Mouse (Mus musculus) CH12.LX (cell line): ENCODE measurements around the gene Lrrc4b. TPM values are rescaled to one million over a fixed set of nuclear protein-coding genes. Genes with fewer than 3 reads are reported as not detected.
A peak's percentile ranks its signal among the peaks of the same experiment; 100 is the strongest.

ENCODE experiments used
- DNase-seq: peaks from one replicate; pipeline ENCODE4 v3.0.0-alpha.2; 2013; ENCODE audit errors: extremely low read depth
- H3K27ac ChIP-seq: 2 replicates; pipeline ENCODE4 v1.5.1; 2012; ENCODE audit warnings: low read depth, mild to moderate bottlenecking, control low read depth, moderate library complexity; ENCODE audit not compliant: insufficient read depth
- H3K27me3 ChIP-seq: replicated peaks from 2 replicates; pipeline ENCODE3; 2012; ENCODE audit warnings: inconsistent platforms
- H3K36me3 ChIP-seq, 2 experiments: replicated peaks in 1 of 2; 2 replicates each; pipeline versions ENCODE3 to v1.6.1; 2012; ENCODE audit warnings: inconsistent platforms in 1 of 2, low read length in 1 of 2, mild to moderate bottlenecking in 1 of 2, mixed read lengths in 1 of 2, moderate library complexity in 1 of 2; ENCODE audit not compliant: control insufficient read depth in 1 of 2, insufficient read depth in 1 of 2
- H3K4me1 ChIP-seq, 2 experiments: 2 replicates each; pipeline ENCODE4 v1.6.1; 2012; ENCODE audit warnings: inconsistent platforms in 1 of 2, moderate library complexity in 1 of 2; ENCODE audit not compliant: insufficient read depth in 2 of 2, control insufficient read depth in 1 of 2
- H3K4me2 ChIP-seq: 2 replicates; pipeline ENCODE4 v1.6.1; 2012; ENCODE audit warnings: low read depth, mild to moderate bottlenecking, control low read depth; ENCODE audit not compliant: poor library complexity, insufficient read depth, severe bottlenecking
- H3K4me3 ChIP-seq, 3 experiments: fragments of 150-350 bp in 1 of 3; sonication (generic) in 1 of 3; replicated peaks in 1 of 3; 2 replicates each; pipeline versions ENCODE3 to v1.5.1; 2011 to 2012; ENCODE audit warnings: low read depth in 2 of 3, low read length in 2 of 3, mild to moderate bottlenecking in 2 of 3, moderate library complexity in 2 of 3, control low read depth in 1 of 3, improper control_type of control experiment in 1 of 3, inconsistent platforms in 1 of 3, mixed read lengths in 1 of 3; ENCODE audit not compliant: poor library complexity in 1 of 3
- H3K79me2 ChIP-seq: replicated peaks from 2 replicates; pipeline ENCODE4 v1.6.1; 2012; ENCODE audit warnings: mild to moderate bottlenecking, moderate library complexity; ENCODE audit not compliant: control insufficient read depth, poor library complexity, insufficient read depth, severe bottlenecking; ENCODE audit errors: extremely low read depth
- H3K9ac ChIP-seq: 2 replicates; pipeline ENCODE4 v1.6.1; 2012; ENCODE audit warnings: low read depth, mild to moderate bottlenecking, control low read depth, moderate library complexity; ENCODE audit not compliant: insufficient read depth
- H3K9me3 ChIP-seq: replicated peaks from 2 replicates; pipeline ENCODE3; 2012; ENCODE audit warnings: low read length, inconsistent platforms, mixed read lengths
- CHD1 ChIP-seq: IDR thresholded peaks from 2 replicates; pipeline ENCODE4 v1.6.1; 2012; ENCODE audit warnings: low read depth, low read length, improper control_type of control experiment, inconsistent platforms
- CTCF ChIP-seq, 2 experiments: IDR thresholded peaks in 1 of 2; conservative IDR thresholded peaks in 1 of 2; 2 replicates each; pipeline ENCODE4 v1.5.1; 2011 to 2012; ENCODE audit warnings: low read depth in 2 of 2, low read length in 2 of 2, improper control_type of control experiment in 1 of 2, inconsistent platforms in 1 of 2, mild to moderate bottlenecking in 1 of 2, moderate library complexity in 1 of 2
- HCFC1 ChIP-seq: IDR thresholded peaks from 2 replicates; pipeline ENCODE4 v1.6.1; 2012; ENCODE audit warnings: low read depth, mild to moderate bottlenecking, inconsistent platforms, low read length, improper control_type of control experiment
- MAFK ChIP-seq: IDR thresholded peaks from 2 replicates; pipeline ENCODE4 v1.6.1; 2011; ENCODE audit warnings: low read length, improper control_type of control experiment; ENCODE audit not compliant: insufficient replicate concordance
- MAX ChIP-seq: IDR thresholded peaks from 2 replicates; pipeline ENCODE4 v1.6.1; 2011; ENCODE audit warnings: low read length, improper control_type of control experiment
- MAZ ChIP-seq: IDR thresholded peaks from 2 replicates; pipeline ENCODE4 v1.6.1; 2012; ENCODE audit warnings: low read depth, mild to moderate bottlenecking, inconsistent platforms, low read length, improper control_type of control experiment, moderate library complexity
- MXI1 ChIP-seq: IDR thresholded peaks from 2 replicates; pipeline ENCODE4 v1.6.1; 2011; ENCODE audit warnings: mild to moderate bottlenecking, low read depth, low read length, improper control_type of control experiment
- MYC ChIP-seq: IDR thresholded peaks from 2 replicates; pipeline ENCODE4 v1.6.1; 2011; ENCODE audit warnings: low read depth, mild to moderate bottlenecking, improper control_type of control experiment, low read length
- NRF1 ChIP-seq: IDR thresholded peaks from 2 replicates; pipeline ENCODE4 v1.6.1; 2014; ENCODE audit warnings: low read depth, mild to moderate bottlenecking, inconsistent platforms, low read length, improper control_type of control experiment, moderate library complexity
- POLR2AphosphoS2 ChIP-seq: IDR thresholded peaks from 2 replicates; pipeline ENCODE4 v1.6.1; 2011; ENCODE audit warnings: low read depth, low read length, improper control_type of control experiment
- RAD21 ChIP-seq: IDR thresholded peaks from 2 replicates; pipeline ENCODE4 v1.6.1; 2011; ENCODE audit warnings: low read depth, mild to moderate bottlenecking, low read length, improper control_type of control experiment, moderate library complexity
- RCOR1 ChIP-seq: conservative IDR thresholded peaks from 2 replicates; pipeline ENCODE4 v1.6.1; 2012; ENCODE audit warnings: low read depth, mild to moderate bottlenecking, inconsistent platforms, low read length, improper control_type of control experiment
- TCF12 ChIP-seq: IDR thresholded peaks from 2 replicates; pipeline ENCODE4 v1.6.1; 2014; ENCODE audit warnings: low read depth, mild to moderate bottlenecking, inconsistent platforms, low read length, improper control_type of control experiment
- UBTF ChIP-seq: IDR thresholded peaks from 2 replicates; pipeline ENCODE4 v1.6.1; 2012; ENCODE audit warnings: low read depth, mild to moderate bottlenecking, inconsistent platforms, low read length, improper control_type of control experiment, moderate library complexity
- USF1 ChIP-seq: IDR thresholded peaks from 2 replicates; pipeline ENCODE4 v1.6.1; 2014; ENCODE audit warnings: low read depth, mild to moderate bottlenecking, inconsistent platforms, low read length, improper control_type of control experiment
- ZKSCAN1 ChIP-seq: IDR thresholded peaks from 2 replicates; pipeline ENCODE4 v1.6.1; 2012; ENCODE audit warnings: low read depth, inconsistent platforms, low read length, improper control_type of control experiment, borderline replicate concordance
- dilution Hi-C: fragments of 300-500 bp; cut with MboI; formaldehyde crosslinking; loops from 2 replicates; pipeline ENCODE4 v1.14.3; 2020; ENCODE audit warnings: low sequenced_read_pairs; ENCODE audit not compliant: extremely low pct_unique_long_range_greater_than_20kb, extremely low pct_ligation_motif_present
- in situ Hi-C: fragments of 300-500 bp; cut with MboI; formaldehyde crosslinking; loops from 3 replicates; pipeline ENCODE4 v1.14.3; 2019; ENCODE audit warnings: low sequenced_read_pairs, low pct_ligation_motif_present, low pct_unique_long_range_greater_than_20kb, mixed read lengths
- polyA plus RNA-seq: library from polyadenylated mRNA; unstranded; fragments of >175 nt; gene quantifications from 2 replicates; pipeline ENCODE4 v1.2.1, GENCODE M21; 2012; ENCODE audit warnings: low read depth; ENCODE audit not compliant: insufficient read length
- total RNA-seq, 2 experiments: library from RNA; depleted of rRNA; stranded (reverse); fragments of 300-350 nt in 1 of 2; fragments of >200 nt in 1 of 2; gene quantifications; 2 replicates each; pipeline ENCODE4 v1.2.3; 2012 to 2014

Gene Lrrc4b
- total and polyA plus RNA-seq, 3 experiments: 0.04 TPM; not detected in 2

DNA sequence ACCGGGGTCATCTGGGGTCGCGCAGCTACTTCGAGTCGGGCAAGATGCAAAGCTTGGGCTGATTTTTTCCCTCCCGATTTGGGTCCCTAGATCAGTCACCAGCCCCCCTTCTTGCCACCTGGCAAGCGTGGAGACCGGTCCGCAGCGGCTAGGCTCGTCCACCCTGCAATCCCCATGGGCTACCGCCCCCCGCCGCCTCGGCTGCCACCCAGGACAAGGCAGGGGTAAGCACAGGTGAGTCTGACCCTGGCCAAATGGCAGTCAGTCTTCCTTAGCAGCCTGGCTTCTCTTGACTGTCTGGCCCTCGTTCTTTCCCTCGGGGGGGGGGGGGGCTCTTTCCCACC lies 44.1 kb upstream of the Lrrc4b start:
- dilution Hi-C loops (no loop called here), in situ Hi-C loops (loop anchor here (10.0 kb wide), 1 partner anchor 100 kb away; no protein-coding TSS in a partner anchor)
- Histone ChIP-seq H3K9me3 (peaks cover 8% of the 10 kb centered on the region), H3K4me3 (no peak overlapping the region), H3K4me1 (no peaks in the 10 kb centered on the region), H3K9ac (no peak overlapping the region), H3K27me3 (peaks cover 86% of the 10 kb centered on the region), H3K4me2 (peak overlapping the region; percentile 75; the same call in 1 of the 2 replicates), H3K36me3 (no peaks in the 10 kb centered on the region), H3K79me2 (no peaks in the 10 kb centered on the region), H3K27ac (no peak overlapping the region)
- no peak for DNase-seq
- TF ChIP-seq MAZ (no peak), RAD21 (no peak), MYC (no peak), TCF12 (no peak), UBTF (no peak), HCFC1 (no peak), CTCF (conservative IDR thresholded peaks at IDR 0.05 in 1 of 2, IDR thresholded peaks at IDR 0.05 in 1 of 2; ENCODE audit: low read depth in 2 of 2, low read length in 2 of 2) (no peak), RCOR1 (no peak), MAFK (no peak), USF1 (no peak), ZKSCAN1 (no peak), CHD1 (no peak)

DNA sequence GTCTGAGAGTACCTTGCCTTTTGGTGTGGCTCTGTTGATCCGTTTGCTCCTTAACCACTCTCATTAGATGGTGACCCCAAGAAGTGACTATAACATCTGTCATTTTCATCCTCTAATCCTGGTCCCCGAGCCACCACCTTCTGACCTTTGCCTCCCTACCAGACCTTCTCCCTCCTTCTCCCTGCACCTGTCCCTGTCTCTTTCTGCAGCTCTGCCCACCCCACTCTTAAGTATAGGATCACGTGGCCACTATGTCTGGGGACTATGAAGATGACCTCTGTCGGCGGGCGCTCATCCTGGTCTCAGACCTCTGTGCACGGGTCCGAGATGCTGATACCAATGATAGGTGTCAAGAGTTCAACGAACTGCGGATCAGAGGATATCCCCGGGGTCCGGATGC lies 43.1 kb upstream of the Lrrc4b start, which contains the start of gene 1700008O03Rik:
Gene 1700008O03Rik (minus strand): TSS at position 101 of the 400 bp plus-strand sequence.
- TF ChIP-seq UBTF (no peak), NRF1 (no peak), POLR2AphosphoS2 (no peak), MXI1 (no peak), MAX (no peak)
- Histone ChIP-seq H3K27me3 (peaks cover 91% of the 10 kb centered on the region), H3K9me3 (peaks cover under 1% of the 10 kb centered on the region), H3K4me1 (no peaks in the 10 kb centered on the region), H3K27ac (no peak within 1 kb of the TSS), H3K4me3 (no peak within 1 kb of the TSS), H3K79me2 (no peaks in the 10 kb centered on the region), H3K36me3 (no peaks in the 10 kb centered on the region), H3K4me2 (peak within 1 kb of the TSS; percentile 75; the same call in 1 of the 2 replicates), H3K9ac (no peak within 1 kb of the TSS)
- dilution Hi-C loops (no loop called here), in situ Hi-C loops (loop anchor here (10.0 kb wide), 1 partner anchor 99 kb away; no protein-coding TSS in a partner anchor)
- no peak for DNase-seq
